Mouse (Mus musculus) CH12.LX (cell line): Measurements from ENCODE around the gene Muc4. TPM values are rescaled to one million over a fixed set of nuclear protein-coding genes. Genes with fewer than 3 reads are reported as not detected.

Source experiments
- DNase-seq: peaks from one replicate; pipeline ENCODE4 v3.0.0-alpha.2; 2013; ENCODE audit errors: extremely low read depth
- H3K27ac ChIP-seq: 2 replicates; pipeline ENCODE4 v1.5.1; 2012; ENCODE audit warnings: low read depth, mild to moderate bottlenecking, control low read depth, moderate library complexity; ENCODE audit not compliant: insufficient read depth
- H3K27me3 ChIP-seq: replicated peaks from 2 replicates; pipeline ENCODE3; 2012; ENCODE audit warnings: inconsistent platforms
- H3K36me3 ChIP-seq, 2 experiments: replicated peaks in 1 of 2; 2 replicates each; pipeline versions ENCODE3 to v1.6.1; 2012; ENCODE audit warnings: inconsistent platforms in 1 of 2, low read length in 1 of 2, mild to moderate bottlenecking in 1 of 2, mixed read lengths in 1 of 2, moderate library complexity in 1 of 2; ENCODE audit not compliant: control insufficient read depth in 1 of 2, insufficient read depth in 1 of 2
- H3K4me1 ChIP-seq, 2 experiments: 2 replicates each; pipeline ENCODE4 v1.6.1; 2012; ENCODE audit warnings: inconsistent platforms in 1 of 2, moderate library complexity in 1 of 2; ENCODE audit not compliant: insufficient read depth in 2 of 2, control insufficient read depth in 1 of 2
- H3K4me2 ChIP-seq: 2 replicates; pipeline ENCODE4 v1.6.1; 2012; ENCODE audit warnings: low read depth, mild to moderate bottlenecking, control low read depth; ENCODE audit not compliant: poor library complexity, insufficient read depth, severe bottlenecking
- H3K4me3 ChIP-seq, 3 experiments: fragments of 150-350 bp in 1 of 3; sonication (generic) in 1 of 3; replicated peaks in 1 of 3; 2 replicates each; pipeline versions ENCODE3 to v1.5.1; 2011 to 2012; ENCODE audit warnings: low read depth in 2 of 3, low read length in 2 of 3, mild to moderate bottlenecking in 2 of 3, moderate library complexity in 2 of 3, control low read depth in 1 of 3, improper control_type of control experiment in 1 of 3, inconsistent platforms in 1 of 3, mixed read lengths in 1 of 3; ENCODE audit not compliant: poor library complexity in 1 of 3
- H3K79me2 ChIP-seq: replicated peaks from 2 replicates; pipeline ENCODE4 v1.6.1; 2012; ENCODE audit warnings: mild to moderate bottlenecking, moderate library complexity; ENCODE audit not compliant: control insufficient read depth, poor library complexity, insufficient read depth, severe bottlenecking; ENCODE audit errors: extremely low read depth
- H3K9ac ChIP-seq: 2 replicates; pipeline ENCODE4 v1.6.1; 2012; ENCODE audit warnings: low read depth, mild to moderate bottlenecking, control low read depth, moderate library complexity; ENCODE audit not compliant: insufficient read depth
- H3K9me3 ChIP-seq: replicated peaks from 2 replicates; pipeline ENCODE3; 2012; ENCODE audit warnings: low read length, inconsistent platforms, mixed read lengths
- BHLHE40 ChIP-seq: IDR thresholded peaks from 2 replicates; pipeline ENCODE4 v1.6.1; 2011; ENCODE audit warnings: mild to moderate bottlenecking, low read depth, low read length, improper control_type of control experiment
- CHD1 ChIP-seq: IDR thresholded peaks from 2 replicates; pipeline ENCODE4 v1.6.1; 2012; ENCODE audit warnings: low read depth, low read length, improper control_type of control experiment, inconsistent platforms
- CHD2 ChIP-seq: IDR thresholded peaks from 2 replicates; pipeline ENCODE4 v1.6.1; 2011; ENCODE audit warnings: low read length, improper control_type of control experiment
- CTCF ChIP-seq, 2 experiments: IDR thresholded peaks in 1 of 2; conservative IDR thresholded peaks in 1 of 2; 2 replicates each; pipeline ENCODE4 v1.5.1; 2011 to 2012; ENCODE audit warnings: low read depth in 2 of 2, low read length in 2 of 2, improper control_type of control experiment in 1 of 2, inconsistent platforms in 1 of 2, mild to moderate bottlenecking in 1 of 2, moderate library complexity in 1 of 2
- E2F4 ChIP-seq: IDR thresholded peaks from 2 replicates; pipeline ENCODE4 v1.6.1; 2011; ENCODE audit warnings: low read depth, low read length, improper control_type of control experiment; ENCODE audit not compliant: insufficient replicate concordance
- ELF1 ChIP-seq: IDR thresholded peaks from 2 replicates; pipeline ENCODE4 v1.6.1; 2014; ENCODE audit warnings: low read depth, mild to moderate bottlenecking, inconsistent platforms, low read length, improper control_type of control experiment
- EP300 ChIP-seq: IDR thresholded peaks from 2 replicates; pipeline ENCODE4 v1.6.1; 2011; ENCODE audit warnings: low read length, improper control_type of control experiment
- ETS1 ChIP-seq: conservative IDR thresholded peaks from 2 replicates; pipeline ENCODE4 v1.6.1; 2012; ENCODE audit warnings: low read depth, mild to moderate bottlenecking, inconsistent platforms, low read length, improper control_type of control experiment, moderate library complexity
- GABPA ChIP-seq: IDR thresholded peaks from 2 replicates; pipeline ENCODE4 v1.6.1; 2012; ENCODE audit warnings: low read depth, low read length, improper control_type of control experiment, inconsistent platforms; ENCODE audit not compliant: insufficient replicate concordance
- HCFC1 ChIP-seq: IDR thresholded peaks from 2 replicates; pipeline ENCODE4 v1.6.1; 2012; ENCODE audit warnings: low read depth, mild to moderate bottlenecking, inconsistent platforms, low read length, improper control_type of control experiment
- IRF4 ChIP-seq: IDR thresholded peaks from 2 replicates; pipeline ENCODE4 v1.6.1; 2014; ENCODE audit warnings: low read depth, mild to moderate bottlenecking, inconsistent platforms, low read length, improper control_type of control experiment
- JUN ChIP-seq: IDR thresholded peaks from 2 replicates; pipeline ENCODE4 v1.6.1; 2011; ENCODE audit warnings: low read depth, mild to moderate bottlenecking, low read length, improper control_type of control experiment, moderate library complexity; ENCODE audit not compliant: insufficient read depth
- JUND ChIP-seq: conservative IDR thresholded peaks from 2 replicates; pipeline ENCODE4 v1.6.1; 2011; ENCODE audit warnings: low read depth, low read length, improper control_type of control experiment
- KAT2A ChIP-seq: IDR thresholded peaks from 2 replicates; pipeline ENCODE4 v1.6.1; 2012; ENCODE audit warnings: low read length, improper control_type of control experiment, inconsistent platforms; ENCODE audit not compliant: insufficient replicate concordance
- MAFK ChIP-seq: IDR thresholded peaks from 2 replicates; pipeline ENCODE4 v1.6.1; 2011; ENCODE audit warnings: low read length, improper control_type of control experiment; ENCODE audit not compliant: insufficient replicate concordance
- MAX ChIP-seq: IDR thresholded peaks from 2 replicates; pipeline ENCODE4 v1.6.1; 2011; ENCODE audit warnings: low read length, improper control_type of control experiment
- MAZ ChIP-seq: IDR thresholded peaks from 2 replicates; pipeline ENCODE4 v1.6.1; 2012; ENCODE audit warnings: low read depth, mild to moderate bottlenecking, inconsistent platforms, low read length, improper control_type of control experiment, moderate library complexity
- MEF2A ChIP-seq: IDR thresholded peaks from 2 replicates; pipeline ENCODE4 v1.6.1; 2014; ENCODE audit warnings: low read depth, mild to moderate bottlenecking, inconsistent platforms, low read length, improper control_type of control experiment, borderline replicate concordance
- MXI1 ChIP-seq: IDR thresholded peaks from 2 replicates; pipeline ENCODE4 v1.6.1; 2011; ENCODE audit warnings: mild to moderate bottlenecking, low read depth, low read length, improper control_type of control experiment
- MYC ChIP-seq: IDR thresholded peaks from 2 replicates; pipeline ENCODE4 v1.6.1; 2011; ENCODE audit warnings: low read depth, mild to moderate bottlenecking, improper control_type of control experiment, low read length
- NELFE ChIP-seq: IDR thresholded peaks from 2 replicates; pipeline ENCODE4 v1.6.1; 2011; ENCODE audit warnings: low read depth, low read length, improper control_type of control experiment
- NRF1 ChIP-seq: IDR thresholded peaks from 2 replicates; pipeline ENCODE4 v1.6.1; 2014; ENCODE audit warnings: low read depth, mild to moderate bottlenecking, inconsistent platforms, low read length, improper control_type of control experiment, moderate library complexity
- PAX5 ChIP-seq: IDR thresholded peaks from 2 replicates; pipeline ENCODE4 v1.6.1; 2012; ENCODE audit warnings: low read length, inconsistent platforms, mixed read lengths
- POLR2A ChIP-seq: IDR thresholded peaks from 2 replicates; pipeline ENCODE4 v1.6.1; 2011; ENCODE audit warnings: low read depth, mild to moderate bottlenecking, improper control_type of control experiment, low read length
- POLR2AphosphoS2 ChIP-seq: IDR thresholded peaks from 2 replicates; pipeline ENCODE4 v1.6.1; 2011; ENCODE audit warnings: low read depth, low read length, improper control_type of control experiment
- RAD21 ChIP-seq: IDR thresholded peaks from 2 replicates; pipeline ENCODE4 v1.6.1; 2011; ENCODE audit warnings: low read depth, mild to moderate bottlenecking, low read length, improper control_type of control experiment, moderate library complexity
- RCOR1 ChIP-seq: conservative IDR thresholded peaks from 2 replicates; pipeline ENCODE4 v1.6.1; 2012; ENCODE audit warnings: low read depth, mild to moderate bottlenecking, inconsistent platforms, low read length, improper control_type of control experiment
- SIN3A ChIP-seq: IDR thresholded peaks from 2 replicates; pipeline ENCODE4 v1.6.1; 2012; ENCODE audit warnings: low read length, improper control_type of control experiment, inconsistent platforms
- SMC3 ChIP-seq: IDR thresholded peaks from 2 replicates; pipeline ENCODE4 v1.6.1; 2011; ENCODE audit warnings: low read depth, low read length, improper control_type of control experiment
- TBP ChIP-seq: conservative IDR thresholded peaks from 2 replicates; pipeline ENCODE4 v1.6.1; 2011; ENCODE audit warnings: low read depth, low read length, improper control_type of control experiment
- TCF12 ChIP-seq: IDR thresholded peaks from 2 replicates; pipeline ENCODE4 v1.6.1; 2014; ENCODE audit warnings: low read depth, mild to moderate bottlenecking, inconsistent platforms, low read length, improper control_type of control experiment
- UBTF ChIP-seq: IDR thresholded peaks from 2 replicates; pipeline ENCODE4 v1.6.1; 2012; ENCODE audit warnings: low read depth, mild to moderate bottlenecking, inconsistent platforms, low read length, improper control_type of control experiment, moderate library complexity
- USF1 ChIP-seq: IDR thresholded peaks from 2 replicates; pipeline ENCODE4 v1.6.1; 2014; ENCODE audit warnings: low read depth, mild to moderate bottlenecking, inconsistent platforms, low read length, improper control_type of control experiment
- USF2 ChIP-seq: conservative IDR thresholded peaks from 2 replicates; pipeline ENCODE4 v1.6.1; 2011; ENCODE audit warnings: low read depth, low read length, improper control_type of control experiment
- ZC3H11A ChIP-seq: IDR thresholded peaks from 2 replicates; pipeline ENCODE4 v1.6.1; 2012; ENCODE audit warnings: low read depth, mild to moderate bottlenecking, inconsistent platforms, low read length, improper control_type of control experiment
- ZKSCAN1 ChIP-seq: IDR thresholded peaks from 2 replicates; pipeline ENCODE4 v1.6.1; 2012; ENCODE audit warnings: low read depth, inconsistent platforms, low read length, improper control_type of control experiment, borderline replicate concordance
- ZMIZ1 ChIP-seq: IDR thresholded peaks from 2 replicates; pipeline ENCODE4 v1.6.1; 2012; ENCODE audit warnings: low read depth, mild to moderate bottlenecking, inconsistent platforms, low read length, improper control_type of control experiment
- ZNF384 ChIP-seq: IDR thresholded peaks from 2 replicates; pipeline ENCODE4 v1.6.1; 2012; ENCODE audit warnings: low read depth, low read length, improper control_type of control experiment, inconsistent platforms
- dilution Hi-C: fragments of 300-500 bp; cut with MboI; formaldehyde crosslinking; loops from 2 replicates; pipeline ENCODE4 v1.14.3; 2020; ENCODE audit warnings: low sequenced_read_pairs; ENCODE audit not compliant: extremely low pct_unique_long_range_greater_than_20kb, extremely low pct_ligation_motif_present
- in situ Hi-C: fragments of 300-500 bp; cut with MboI; formaldehyde crosslinking; loops from 3 replicates; pipeline ENCODE4 v1.14.3; 2019; ENCODE audit warnings: low sequenced_read_pairs, low pct_ligation_motif_present, low pct_unique_long_range_greater_than_20kb, mixed read lengths
- polyA plus RNA-seq: library from polyadenylated mRNA; unstranded; fragments of >175 nt; gene quantifications from 2 replicates; pipeline ENCODE4 v1.2.1, GENCODE M21; 2012; ENCODE audit warnings: low read depth; ENCODE audit not compliant: insufficient read length
- total RNA-seq, 2 experiments: library from RNA; depleted of rRNA; stranded (reverse); fragments of 300-350 nt in 1 of 2; fragments of >200 nt in 1 of 2; gene quantifications; 2 replicates each; pipeline ENCODE4 v1.2.3; 2012 to 2014

Muc4 gene
- total and polyA plus RNA-seq, 3 experiments = 0.09 to 0.51 (median 0.34) TPM

- H3K4me1 ChIP-seq = peaks cover 16 to 26% of the 10 kb centered on the region in 2 experiments
- H3K9ac ChIP-seq = no peak overlapping the region
- H3K4me3 ChIP-seq = no peak overlapping the region
- TF ChIP-seq RAD21 (no peak; the same call in 1 of the 2 replicates), USF1 (no peak), SIN3A (peak; percentile 64; the same call in 1 of the 2 replicates), MAZ (peak; percentile 43; the same call in 1 of the 2 replicates), USF2 (no peak), ELF1 (peak; percentile 33; the same call in 1 of the 2 replicates), CHD2 (peak; percentile 60; the same call in 1 of the 2 replicates), JUND (peak; percentile 91), SMC3 (no peak), NELFE (no peak), TCF12 (peak; percentile 69), MYC (peak; percentile 58; the same call in 1 of the 2 replicates), ZKSCAN1 (no peak), ZMIZ1 (no peak), UBTF (no peak), CHD1 (peak; percentile 52; the same call in 1 of the 2 replicates), PAX5 (no peak), POLR2A (0 out of 2 replicates have a peak, but pooled peaks have one; percentile 10), EP300 (peak; percentile 93), MXI1 (no peak), JUN (peak; percentile 88), IRF4 (peak; percentile 97), CTCF (conservative IDR thresholded peaks at IDR 0.05 in 1 of 2, IDR thresholded peaks at IDR 0.05 in 1 of 2; ENCODE audit: low read depth in 2 of 2, low read length in 2 of 2) (no peak), KAT2A (no peak), RCOR1 (no peak; the same call in 1 of the 2 replicates), GABPA (no peak), NRF1 (no peak), E2F4 (no peak), ZNF384 (no peak), POLR2AphosphoS2 (no peak), MAX (no peak), TBP (no peak), ZC3H11A (no peak), MAFK (no peak), BHLHE40 (peak; percentile 25), MEF2A (0 out of 2 replicates have a peak, but pooled peaks have one; percentile 64), HCFC1 (peak; percentile 20; the same call in 1 of the 2 replicates), ETS1 (peak; percentile 53)
- dilution Hi-C loops = no loop called here
- peaks cover 35 to 69% of the 10 kb centered on the region in 2 experiments for H3K36me3 ChIP-seq
- H3K27me3 ChIP-seq = no peaks in the 10 kb centered on the region
- in situ Hi-C loops = no loop called here
- H3K9me3 ChIP-seq = no peaks in the 10 kb centered on the region
- peak overlapping the region; percentile 19; the same call in 1 of the 2 replicates for H3K27ac ChIP-seq
- peak; percentile 65 for DNase-seq
- H3K79me2 ChIP-seq = no peaks in the 10 kb centered on the region
- peak overlapping the region; percentile 48; the same call in 1 of the 2 replicates for H3K4me2 ChIP-seq
Measured at GRCm38 (mm10) chr16:32822881-32823280, 87.2 kb downstream of the Muc4 start.
